Mouse (Mus musculus): ENCODE data around the gene Gzma. TPM values are rescaled to one million over a fixed set of nuclear protein-coding genes. Genes with fewer than 3 reads are reported as not detected.

Gene Gzma
- not detected for polyA plus RNA-seq (2017; shearing (Covaris generic))

DNA sequence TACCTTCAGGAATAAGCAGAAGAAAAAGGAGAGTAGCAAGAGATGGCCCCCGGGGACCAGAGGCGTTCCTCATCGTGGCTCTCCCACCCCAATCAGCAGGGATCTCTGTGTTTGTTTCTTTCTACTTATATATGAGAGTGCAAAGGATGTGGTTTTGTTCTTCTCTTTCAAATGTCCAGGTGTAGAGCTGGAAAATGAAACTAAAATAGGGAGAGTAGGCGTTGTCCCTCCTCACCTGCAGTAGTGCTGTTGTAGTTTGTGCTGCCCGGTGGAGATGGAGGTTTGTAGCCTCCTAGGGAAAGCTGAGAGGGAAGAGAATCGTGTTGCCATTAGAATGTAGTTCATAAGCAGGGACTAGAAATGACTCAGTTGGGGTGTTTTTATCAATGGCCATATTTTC lies at the start of gene Gzma:
Gene Gzma (minus strand): TSS at position 103 of the 400 bp plus-strand sequence.

DNA sequence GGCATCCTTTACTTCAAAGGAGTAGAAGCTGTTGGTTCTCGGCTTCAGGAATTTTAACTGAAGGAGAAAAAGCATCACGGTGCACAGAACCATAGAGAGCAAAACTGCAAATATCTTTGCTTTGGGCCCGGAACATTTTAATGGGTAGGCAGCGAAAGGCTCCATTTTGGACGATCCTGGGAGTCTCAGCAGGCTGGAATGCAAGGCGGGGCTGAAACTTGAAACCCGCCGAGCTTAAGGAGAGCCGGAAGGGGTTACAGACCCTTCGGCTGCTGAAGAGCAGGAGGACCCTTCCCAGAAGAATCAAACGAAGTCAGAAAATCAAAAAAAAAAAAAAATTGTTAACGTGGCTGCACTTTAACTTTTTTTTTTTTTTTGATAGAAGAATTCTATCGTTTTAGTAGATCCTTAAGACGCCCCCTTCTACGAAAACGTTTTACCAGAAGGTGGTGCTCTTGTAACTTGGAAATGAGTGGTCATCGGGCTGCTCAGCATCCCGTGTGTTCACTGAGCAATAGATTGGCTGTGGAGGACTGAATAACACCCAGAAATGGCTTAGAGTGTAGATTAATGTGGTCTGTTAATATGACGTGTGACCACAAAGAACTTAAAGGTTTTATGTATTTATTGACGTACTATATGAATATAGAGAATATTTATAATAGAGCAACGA lies 54.4 kb downstream of the Gzma start, which contains the start of gene Gpx8:
Gene Gpx8 (minus strand): TSS at position 200 of the 673 bp plus-strand sequence.

Other genes with a start within 250 kb of the Gzma start
- gene Mtrex, start 173.6 kb downstream of the Gzma start, polyA plus RNA-seq (2017; shearing (Covaris generic)), result 77.0 TPM
- 23.8 TPM for gene Dhx29, start 173.5 kb downstream of the Gzma start, polyA plus RNA-seq (2017; shearing (Covaris generic))
- 1.5 TPM for gene Ccno, start 113.2 kb downstream of the Gzma start, polyA plus RNA-seq (2017; shearing (Covaris generic))
- gene Mcidas, start 107.1 kb downstream of the Gzma start, polyA plus RNA-seq (2017; shearing (Covaris generic)), result not detected
- gene Cdc20b, start 65.9 kb downstream of the Gzma start, polyA plus RNA-seq (2017; shearing (Covaris generic)), result not detected
- not detected for gene Gpx8, start 54.6 kb downstream of the Gzma start, polyA plus RNA-seq (2017; shearing (Covaris generic))
- not detected for gene Esm1, start 108.7 kb upstream of the Gzma start, polyA plus RNA-seq (2017; shearing (Covaris generic))
- gene Gzmk, start 124.9 kb upstream of the Gzma start, polyA plus RNA-seq (2017; shearing (Covaris generic)), result not detected
- gene BC067074, start 192.2 kb upstream of the Gzma start, polyA plus RNA-seq (2017; shearing (Covaris generic)), result not detected